Mouse (Mus musculus): ENCODE data around the gene Crhr1. TPM values are rescaled to one million over a fixed set of nuclear protein-coding genes. Genes with fewer than 3 reads are reported as not detected.

Crhr1 gene
- polyA plus RNA-seq, 1 experiment from 2014 or later = not detected

- Histone ChIP-seq H3K4me3 (ENCODE audit: low read depth, low read length) (no peak overlapping the region), H3K4me1 (ENCODE audit: control insufficient read depth, low read depth, low read length) (no peaks in the 10 kb centered on the region), H3K9ac (ENCODE audit: low read depth, low read length) (no peak overlapping the region), H3K27me3 (ENCODE audit: control insufficient read depth, insufficient read depth, low read depth, low read length) (peaks cover 19% of the 10 kb centered on the region), H3K27ac (ENCODE audit: low read length) (no peak overlapping the region), H3K9me3 (replicated peaks; ENCODE audit: control insufficient read depth, low read length) (no peaks in the 10 kb centered on the region), H3K4me2 (ENCODE audit: low read depth, low read length) (no peak overlapping the region), H3K36me3 (ENCODE audit: control insufficient read depth, insufficient read depth) (no peaks in the 10 kb centered on the region)
- 58% methylated on average over 4 of the region's 4 CpGs for WGBS (ENCODE audit: insufficient replicate concordance)
- no peak for ATAC-seq (ENCODE audit: low read depth)
These were observed 21.7 kb downstream of the Crhr1 start for GRCm38 (mm10) chr11:104154332-104154731.

- no peaks in the 10 kb centered on the region for H3K4me1 ChIP-seq (ENCODE audit: control insufficient read depth, low read depth, low read length)
- H3K9ac ChIP-seq (ENCODE audit: low read depth, low read length) = no peak overlapping the region
- H3K4me3 ChIP-seq (ENCODE audit: low read depth, low read length) = no peak overlapping the region
- ATAC-seq (ENCODE audit: low read depth) = no peak
- peaks cover 19% of the 10 kb centered on the region for H3K27me3 ChIP-seq (ENCODE audit: control insufficient read depth, insufficient read depth, low read depth, low read length)
- no peak overlapping the region for H3K27ac ChIP-seq (ENCODE audit: low read length)
- no peaks in the 10 kb centered on the region for H3K36me3 ChIP-seq (ENCODE audit: control insufficient read depth, insufficient read depth)
- WGBS (ENCODE audit: insufficient replicate concordance) = 38% methylated on average over 9 of the region's 9 CpGs
- no peaks in the 10 kb centered on the region for H3K9me3 ChIP-seq (replicated peaks; ENCODE audit: control insufficient read depth, low read length)
- H3K4me2 ChIP-seq (ENCODE audit: low read depth, low read length) = no peak overlapping the region
These were observed 22.4 kb downstream of the Crhr1 start for GRCm38 (mm10) chr11:104154820-104155635.

GRCm38 (mm10) chr11:104155899-104156298 is 23.2 kb downstream of the Crhr1 start:
- Histone ChIP-seq H3K36me3 (ENCODE audit: control insufficient read depth, insufficient read depth) (no peaks in the 10 kb centered on the region), H3K27me3 (ENCODE audit: control insufficient read depth, insufficient read depth, low read depth, low read length) (peaks cover 19% of the 10 kb centered on the region), H3K9ac (ENCODE audit: low read depth, low read length) (no peak overlapping the region), H3K9me3 (replicated peaks; ENCODE audit: control insufficient read depth, low read length) (no peaks in the 10 kb centered on the region), H3K4me3 (ENCODE audit: low read depth, low read length) (no peak overlapping the region), H3K4me2 (ENCODE audit: low read depth, low read length) (no peak overlapping the region), H3K4me1 (ENCODE audit: control insufficient read depth, low read depth, low read length) (no peaks in the 10 kb centered on the region), H3K27ac (ENCODE audit: low read length) (no peak overlapping the region)
- ATAC-seq (ENCODE audit: low read depth) = no peak

- Histone ChIP-seq H3K27me3 (ENCODE audit: control insufficient read depth, insufficient read depth, low read depth, low read length) (peaks cover 19% of the 10 kb centered on the region), H3K9ac (ENCODE audit: low read depth, low read length) (no peak overlapping the region), H3K4me3 (ENCODE audit: low read depth, low read length) (no peak overlapping the region), H3K27ac (ENCODE audit: low read length) (no peak overlapping the region), H3K9me3 (replicated peaks; ENCODE audit: control insufficient read depth, low read length) (no peaks in the 10 kb centered on the region), H3K4me2 (ENCODE audit: low read depth, low read length) (no peak overlapping the region), H3K36me3 (ENCODE audit: control insufficient read depth, insufficient read depth) (no peaks in the 10 kb centered on the region), H3K4me1 (ENCODE audit: control insufficient read depth, low read depth, low read length) (no peaks in the 10 kb centered on the region)
- WGBS (ENCODE audit: insufficient replicate concordance) = 27% methylated on average over 3 of the region's 3 CpGs
- no peak for ATAC-seq (ENCODE audit: low read depth)
These were observed 23.7 kb downstream of the Crhr1 start for GRCm38 (mm10) chr11:104156391-104156790.

- H3K9me3 ChIP-seq (replicated peaks; ENCODE audit: control insufficient read depth, low read length) = no peaks in the 10 kb centered on the region
- H3K4me2 ChIP-seq (ENCODE audit: low read depth, low read length) = no peak overlapping the region
- H3K4me3 ChIP-seq (ENCODE audit: low read depth, low read length) = no peak overlapping the region
- no peak overlapping the region for H3K27ac ChIP-seq (ENCODE audit: low read length)
- WGBS (ENCODE audit: insufficient replicate concordance) = 6% methylated on average over 23 of the region's 23 CpGs
- no peaks in the 10 kb centered on the region for H3K4me1 ChIP-seq (ENCODE audit: control insufficient read depth, low read depth, low read length)
- no peaks in the 10 kb centered on the region for H3K36me3 ChIP-seq (ENCODE audit: control insufficient read depth, insufficient read depth)
- no peak overlapping the region for H3K9ac ChIP-seq (ENCODE audit: low read depth, low read length)
- ATAC-seq (ENCODE audit: low read depth) = no peak
- H3K27me3 ChIP-seq (ENCODE audit: control insufficient read depth, insufficient read depth, low read depth, low read length) = peaks cover 19% of the 10 kb centered on the region
These were observed 25.1 kb downstream of the Crhr1 start for GRCm38 (mm10) chr11:104157603-104158259.

- no peak for ATAC-seq (ENCODE audit: low read depth)
- Histone ChIP-seq H3K4me1 (ENCODE audit: control insufficient read depth, low read depth, low read length) (no peaks in the 10 kb centered on the region), H3K9ac (ENCODE audit: low read depth, low read length) (no peak overlapping the region), H3K27ac (ENCODE audit: low read length) (no peak overlapping the region), H3K36me3 (ENCODE audit: control insufficient read depth, insufficient read depth) (no peaks in the 10 kb centered on the region), H3K9me3 (replicated peaks; ENCODE audit: control insufficient read depth, low read length) (no peaks in the 10 kb centered on the region), H3K4me2 (ENCODE audit: low read depth, low read length) (no peak overlapping the region), H3K4me3 (ENCODE audit: low read depth, low read length) (no peak overlapping the region), H3K27me3 (ENCODE audit: control insufficient read depth, insufficient read depth, low read depth, low read length) (peaks cover 19% of the 10 kb centered on the region)
- WGBS (ENCODE audit: insufficient replicate concordance) = 12% methylated on average over 17 of the region's 17 CpGs
These were observed 25.7 kb downstream of the Crhr1 start for GRCm38 (mm10) chr11:104158260-104158907.

- H3K4me3 ChIP-seq (ENCODE audit: low read depth, low read length) = no peak overlapping the region
- peaks cover 19% of the 10 kb centered on the region for H3K27me3 ChIP-seq (ENCODE audit: control insufficient read depth, insufficient read depth, low read depth, low read length)
- no peak overlapping the region for H3K9ac ChIP-seq (ENCODE audit: low read depth, low read length)
- H3K9me3 ChIP-seq (replicated peaks; ENCODE audit: control insufficient read depth, low read length) = no peaks in the 10 kb centered on the region
- no peak for ATAC-seq (ENCODE audit: low read depth)
- 41% methylated on average over 4 of the region's 4 CpGs for WGBS (ENCODE audit: insufficient replicate concordance)
- no peaks in the 10 kb centered on the region for H3K36me3 ChIP-seq (ENCODE audit: control insufficient read depth, insufficient read depth)
- no peak overlapping the region for H3K4me2 ChIP-seq (ENCODE audit: low read depth, low read length)
- H3K4me1 ChIP-seq (ENCODE audit: control insufficient read depth, low read depth, low read length) = no peaks in the 10 kb centered on the region
- no peak overlapping the region for H3K27ac ChIP-seq (ENCODE audit: low read length)
These were observed 27.2 kb downstream of the Crhr1 start for GRCm38 (mm10) chr11:104159769-104160272.

- no peak overlapping the region for H3K4me3 ChIP-seq (ENCODE audit: low read depth, low read length)
- no peaks in the 10 kb centered on the region for H3K36me3 ChIP-seq (ENCODE audit: control insufficient read depth, insufficient read depth)
- ATAC-seq (ENCODE audit: low read depth) = no peak
- H3K27ac ChIP-seq (ENCODE audit: low read length) = no peak overlapping the region
- peaks cover 19% of the 10 kb centered on the region for H3K27me3 ChIP-seq (ENCODE audit: control insufficient read depth, insufficient read depth, low read depth, low read length)
- H3K4me2 ChIP-seq (ENCODE audit: low read depth, low read length) = no peak overlapping the region
- H3K9ac ChIP-seq (ENCODE audit: low read depth, low read length) = no peak overlapping the region
- H3K4me1 ChIP-seq (ENCODE audit: control insufficient read depth, low read depth, low read length) = no peaks in the 10 kb centered on the region
- no peaks in the 10 kb centered on the region for H3K9me3 ChIP-seq (replicated peaks; ENCODE audit: control insufficient read depth, low read length)
- 59% methylated on average over 5 of the region's 5 CpGs for WGBS (ENCODE audit: insufficient replicate concordance)
These were observed 28.5 kb downstream of the Crhr1 start for GRCm38 (mm10) chr11:104161153-104161552.

GRCm38 (mm10) chr11:104164257-104164656 is 31.6 kb downstream of the Crhr1 start:
- H3K4me1 ChIP-seq (ENCODE audit: control insufficient read depth, low read depth, low read length) = no peaks in the 10 kb centered on the region
- no peak for ATAC-seq (ENCODE audit: low read depth)
- no peaks in the 10 kb centered on the region for H3K9me3 ChIP-seq (replicated peaks; ENCODE audit: control insufficient read depth, low read length)
- H3K27me3 ChIP-seq (ENCODE audit: control insufficient read depth, insufficient read depth, low read depth, low read length) = no peaks in the 10 kb centered on the region
- no peaks in the 10 kb centered on the region for H3K36me3 ChIP-seq (ENCODE audit: control insufficient read depth, insufficient read depth)
- 75% methylated on average over 10 of the region's 10 CpGs for WGBS (ENCODE audit: insufficient replicate concordance)
- H3K4me3 ChIP-seq (ENCODE audit: low read depth, low read length) = no peak overlapping the region
- H3K27ac ChIP-seq (ENCODE audit: low read length) = no peak overlapping the region
- H3K9ac ChIP-seq (ENCODE audit: low read depth, low read length) = no peak overlapping the region
- no peak overlapping the region for H3K4me2 ChIP-seq (ENCODE audit: low read depth, low read length)

Data from liver, embryonic 16.5 days (tissue).